Mouse (Mus musculus): ENCODE data around the gene Ibtk. TPM values are rescaled to one million over a fixed set of nuclear protein-coding genes. Genes with fewer than 3 reads are reported as not detected.

Ibtk gene
- polyA plus RNA-seq, 1 experiment, result 22.7 TPM

- WGBS, result 88% methylated on average over 11 of the region's 11 CpGs
- Histone ChIP-seq H3K27ac (ENCODE audit: control insufficient read depth, insufficient read depth, low read depth, low read length, poor library complexity) (no peak overlapping the region), H3K4me3 (replicated peaks; ENCODE audit: control insufficient read depth, low read depth, low read length) (no peak overlapping the region), H3K4me1 (ENCODE audit: control insufficient read depth, insufficient read depth, low read length) (no peaks in the 10 kb centered on the region)
- TF ChIP-seq CTCF (IDR thresholded peaks at IDR 0.05; ENCODE audit: control insufficient read depth, insufficient read depth, low read length) (no peak), POLR2A (IDR thresholded peaks at IDR 0.05; ENCODE audit: borderline replicate concordance, control insufficient read depth, low read depth, low read length) (no peak)
Observed at GRCm38 (mm10) chr9:85743358-85743757, 5.8 kb downstream of the Ibtk start.

- no peak overlapping the region for H3K27ac ChIP-seq (ENCODE audit: control insufficient read depth, insufficient read depth, low read depth, low read length, poor library complexity)
- TF ChIP-seq CTCF (IDR thresholded peaks at IDR 0.05; ENCODE audit: control insufficient read depth, insufficient read depth, low read length) (no peak), POLR2A (IDR thresholded peaks at IDR 0.05; ENCODE audit: borderline replicate concordance, control insufficient read depth, low read depth, low read length) (no peak)
- 87% methylated on average over 4 of the region's 4 CpGs for WGBS
- no peak overlapping the region for H3K4me3 ChIP-seq (replicated peaks; ENCODE audit: control insufficient read depth, low read depth, low read length)
- H3K4me1 ChIP-seq (ENCODE audit: control insufficient read depth, insufficient read depth, low read length), result no peaks in the 10 kb centered on the region
Observed at GRCm38 (mm10) chr9:85742107-85742506, 7.0 kb downstream of the Ibtk start.

GRCm38 (mm10) chr9:85739279-85739678, 9.9 kb downstream of the Ibtk start:
- Histone ChIP-seq H3K27ac (ENCODE audit: control insufficient read depth, insufficient read depth, low read depth, low read length, poor library complexity) (no peak overlapping the region), H3K4me1 (ENCODE audit: control insufficient read depth, insufficient read depth, low read length) (no peaks in the 10 kb centered on the region), H3K4me3 (replicated peaks; ENCODE audit: control insufficient read depth, low read depth, low read length) (no peak overlapping the region)
- TF ChIP-seq CTCF (IDR thresholded peaks at IDR 0.05; ENCODE audit: control insufficient read depth, insufficient read depth, low read length), result no peak
- no peak for TF ChIP-seq POLR2A (IDR thresholded peaks at IDR 0.05; ENCODE audit: borderline replicate concordance, control insufficient read depth, low read depth, low read length)
- WGBS, result 89% methylated on average over 4 of the region's 4 CpGs

- TF ChIP-seq CTCF (IDR thresholded peaks at IDR 0.05; ENCODE audit: control insufficient read depth, insufficient read depth, low read length) (no peak), POLR2A (IDR thresholded peaks at IDR 0.05; ENCODE audit: borderline replicate concordance, control insufficient read depth, low read depth, low read length) (no peak)
- Histone ChIP-seq H3K27ac (ENCODE audit: control insufficient read depth, insufficient read depth, low read depth, low read length, poor library complexity) (no peak overlapping the region), H3K4me3 (replicated peaks; ENCODE audit: control insufficient read depth, low read depth, low read length) (no peak overlapping the region), H3K4me1 (ENCODE audit: control insufficient read depth, insufficient read depth, low read length) (no peaks in the 10 kb centered on the region)
- 92% methylated on average over 4 of the region's 4 CpGs for WGBS
Observed at GRCm38 (mm10) chr9:85734821-85735220, 14.3 kb downstream of the Ibtk start.

DNA sequence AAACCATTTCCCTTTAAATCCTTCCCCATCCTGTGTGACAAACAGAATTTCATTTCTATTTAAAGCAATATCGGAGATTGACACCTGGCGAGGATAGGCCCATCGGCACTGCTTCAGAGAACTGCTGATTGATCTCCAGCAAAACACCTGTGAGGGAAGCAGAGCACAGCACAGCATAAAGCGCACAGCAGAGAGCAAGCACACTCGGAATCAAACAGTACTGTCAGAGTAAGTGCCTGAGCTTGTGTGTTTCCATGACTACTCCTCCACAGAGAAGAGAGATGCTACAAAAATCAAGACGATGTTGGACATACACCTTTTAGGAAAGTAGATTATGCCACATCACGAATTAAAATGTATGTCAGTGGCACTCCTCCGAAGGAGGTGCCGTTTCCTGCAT, 25.1 kb downstream of the Ibtk start:
- Histone ChIP-seq H3K4me1 (ENCODE audit: control insufficient read depth, insufficient read depth, low read length) (no peaks in the 10 kb centered on the region), H3K27ac (ENCODE audit: control insufficient read depth, insufficient read depth, low read depth, low read length, poor library complexity) (no peak overlapping the region), H3K4me3 (replicated peaks; ENCODE audit: control insufficient read depth, low read depth, low read length) (no peak overlapping the region)
- WGBS, result 95% methylated on average over 9 of the region's 9 CpGs
- TF ChIP-seq POLR2A (IDR thresholded peaks at IDR 0.05; ENCODE audit: borderline replicate concordance, control insufficient read depth, low read depth, low read length), result no peak
- no peak for TF ChIP-seq CTCF (IDR thresholded peaks at IDR 0.05; ENCODE audit: control insufficient read depth, insufficient read depth, low read length)

- TF ChIP-seq POLR2A (IDR thresholded peaks at IDR 0.05; ENCODE audit: borderline replicate concordance, control insufficient read depth, low read depth, low read length) (no peak), CTCF (IDR thresholded peaks at IDR 0.05; ENCODE audit: control insufficient read depth, insufficient read depth, low read length) (no peak)
- H3K27ac ChIP-seq (ENCODE audit: control insufficient read depth, insufficient read depth, low read depth, low read length, poor library complexity), result no peak overlapping the region
- WGBS, result 88% methylated on average over 7 of the region's 7 CpGs
- no peak overlapping the region for H3K4me3 ChIP-seq (replicated peaks; ENCODE audit: control insufficient read depth, low read depth, low read length)
- no peaks in the 10 kb centered on the region for H3K4me1 ChIP-seq (ENCODE audit: control insufficient read depth, insufficient read depth, low read length)
Observed at GRCm38 (mm10) chr9:85717336-85717735, 31.8 kb downstream of the Ibtk start.

- no peaks in the 10 kb centered on the region for H3K4me1 ChIP-seq (ENCODE audit: control insufficient read depth, insufficient read depth, low read length)
- no peak overlapping the region for H3K4me3 ChIP-seq (replicated peaks; ENCODE audit: control insufficient read depth, low read depth, low read length)
- no peak for TF ChIP-seq POLR2A (IDR thresholded peaks at IDR 0.05; ENCODE audit: borderline replicate concordance, control insufficient read depth, low read depth, low read length)
- no peak for TF ChIP-seq CTCF (IDR thresholded peaks at IDR 0.05; ENCODE audit: control insufficient read depth, insufficient read depth, low read length)
- H3K27ac ChIP-seq (ENCODE audit: control insufficient read depth, insufficient read depth, low read depth, low read length, poor library complexity), result no peak overlapping the region
- 95% methylated on average over 6 of the region's 6 CpGs for WGBS
Observed at GRCm38 (mm10) chr9:85707302-85707701, 41.8 kb downstream of the Ibtk start.

DNA sequence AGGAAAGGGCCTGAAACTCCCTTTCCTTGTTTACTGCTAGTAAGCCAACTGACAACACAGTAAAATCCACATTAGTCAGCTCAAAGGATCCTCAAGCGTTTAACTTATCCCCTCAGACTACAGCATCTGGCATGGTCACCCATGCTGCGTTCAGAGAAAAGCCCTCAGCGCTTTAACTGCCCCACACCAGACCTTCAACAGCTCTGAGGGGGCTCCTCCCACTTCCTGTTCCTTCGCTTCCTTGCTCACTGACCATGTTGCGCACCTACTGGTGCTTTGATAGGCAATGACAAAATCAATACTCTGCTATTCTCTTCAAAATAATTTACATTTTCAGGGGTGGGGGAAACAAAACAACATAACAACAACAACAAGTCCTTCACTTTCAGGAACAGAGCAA, 47.2 kb downstream of the Ibtk start:
- TF ChIP-seq CTCF (IDR thresholded peaks at IDR 0.05; ENCODE audit: control insufficient read depth, insufficient read depth, low read length), result no peak
- no peak for TF ChIP-seq POLR2A (IDR thresholded peaks at IDR 0.05; ENCODE audit: borderline replicate concordance, control insufficient read depth, low read depth, low read length)
- H3K4me3 ChIP-seq (replicated peaks; ENCODE audit: control insufficient read depth, low read depth, low read length), result no peak overlapping the region
- WGBS, result 85% methylated on average over 5 of the region's 5 CpGs

DNA sequence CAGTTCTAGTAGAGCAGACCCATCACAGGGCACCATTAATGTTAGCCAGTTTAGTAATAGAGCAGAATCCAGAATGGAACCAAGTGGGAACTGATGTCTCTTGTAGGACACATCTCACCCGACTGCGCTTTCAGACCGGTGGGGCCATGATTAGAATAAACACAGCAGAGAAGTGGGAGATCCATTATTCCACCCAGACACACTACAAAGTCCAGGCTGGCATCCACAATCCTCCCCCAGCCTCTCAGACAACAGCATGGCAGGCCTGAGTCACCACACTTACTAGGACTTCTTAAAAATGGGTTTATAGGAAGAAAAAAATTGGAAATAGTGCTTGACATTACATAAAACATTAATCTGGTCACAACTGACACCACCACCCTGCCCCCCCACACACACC, 53.5 kb downstream of the Ibtk start:
- 98% methylated on average over 3 of the region's 3 CpGs for WGBS
- no peak overlapping the region for H3K27ac ChIP-seq (ENCODE audit: control insufficient read depth, insufficient read depth, low read depth, low read length, poor library complexity)
- H3K4me3 ChIP-seq (replicated peaks; ENCODE audit: control insufficient read depth, low read depth, low read length), result no peak overlapping the region
- TF ChIP-seq POLR2A (IDR thresholded peaks at IDR 0.05; ENCODE audit: borderline replicate concordance, control insufficient read depth, low read depth, low read length), result no peak
- TF ChIP-seq CTCF (IDR thresholded peaks at IDR 0.05; ENCODE audit: control insufficient read depth, insufficient read depth, low read length), result no peak
- no peaks in the 10 kb centered on the region; the same call in 1 of the 2 replicates for H3K4me1 ChIP-seq (ENCODE audit: control insufficient read depth, insufficient read depth, low read length)

More for the DNA sequence above, 47.2 kb downstream of the Ibtk start:
- Histone ChIP-seq H3K27ac (ENCODE audit: control insufficient read depth, insufficient read depth, low read depth, low read length, poor library complexity) (no peak overlapping the region), H3K4me1 (ENCODE audit: control insufficient read depth, insufficient read depth, low read length) (no peaks in the 10 kb centered on the region)
